Mouse (Mus musculus) MEL (cell line): Measurements from ENCODE around the gene Rangap1. TPM values are rescaled to one million over a fixed set of nuclear protein-coding genes. Genes with fewer than 3 reads are reported as not detected.

Experiments
- DNase-seq: peaks from one replicate; pipeline ENCODE4 v3.0.0; 2011; ENCODE audit warnings: low read depth, low spot score
- H3K27ac ChIP-seq: 2 replicates; pipeline ENCODE4 v1.5.1; 2012; ENCODE audit warnings: low read depth, mild to moderate bottlenecking, control low read depth, low read length, moderate library complexity; ENCODE audit not compliant: control insufficient read depth
- H3K27me3 ChIP-seq, 2 experiments: fragments of 150-350 bp in 1 of 2; sonication (generic) in 1 of 2; 2 replicates each; pipeline ENCODE4 v1.6.1; 2012; ENCODE audit warnings: low read length in 2 of 2, mild to moderate bottlenecking in 2 of 2, improper control_type of control experiment in 1 of 2, moderate library complexity in 1 of 2; ENCODE audit not compliant: insufficient read depth in 2 of 2, control insufficient read depth in 1 of 2
- H3K36me3 ChIP-seq, 2 experiments: 2 replicates each; pipeline ENCODE4 v1.6.1; 2012 to 2014; ENCODE audit warnings: low read length in 2 of 2, improper control_type of control experiment in 1 of 2, inconsistent platforms in 1 of 2, mild to moderate bottlenecking in 1 of 2; ENCODE audit not compliant: insufficient read depth in 2 of 2, control insufficient read depth in 1 of 2
- H3K4me1 ChIP-seq, 2 experiments: fragments of 150-350 bp in 1 of 2; sonication (generic) in 1 of 2; 2 replicates each; pipeline ENCODE4 v1.6.1; 2012; ENCODE audit warnings: low read length in 2 of 2, improper control_type of control experiment in 1 of 2, mild to moderate bottlenecking in 1 of 2; ENCODE audit not compliant: insufficient read depth in 2 of 2, control insufficient read depth in 1 of 2
- H3K4me3 ChIP-seq, 2 experiments: fragments of 150-350 bp in 1 of 2; sonication (generic) in 1 of 2; 2 replicates each; pipeline ENCODE4 v1.5.1; 2012; ENCODE audit warnings: low read depth in 2 of 2, low read length in 2 of 2, mild to moderate bottlenecking in 2 of 2, moderate library complexity in 2 of 2, control low read depth in 1 of 2, improper control_type of control experiment in 1 of 2; ENCODE audit not compliant: control insufficient read depth in 1 of 2, insufficient read depth in 1 of 2
- H3K79me2 ChIP-seq: 2 replicates; pipeline ENCODE4 v1.6.1; 2012; ENCODE audit warnings: mild to moderate bottlenecking, low read length, moderate library complexity; ENCODE audit not compliant: control insufficient read depth, poor library complexity, insufficient read depth
- H3K9ac ChIP-seq: 2 replicates; pipeline ENCODE4 v1.6.1; 2012; ENCODE audit warnings: low read depth, mild to moderate bottlenecking, control low read depth, low read length, moderate library complexity; ENCODE audit not compliant: control insufficient read depth, poor library complexity, severe bottlenecking
- H3K9me3 ChIP-seq: fragments of 150-350 bp; sonication (generic); replicated peaks from 2 replicates; pipeline ENCODE4 v1.6.1; 2012; ENCODE audit warnings: mild to moderate bottlenecking, low read length, improper control_type of control experiment, moderate library complexity; ENCODE audit not compliant: insufficient read depth
- BHLHE40 ChIP-seq: IDR thresholded peaks from 2 replicates; pipeline ENCODE4 v1.6.1; 2012; ENCODE audit warnings: low read depth, mild to moderate bottlenecking, inconsistent platforms, low read length, improper control_type of control experiment, borderline replicate concordance
- CHD1 ChIP-seq: IDR thresholded peaks from 2 replicates; pipeline ENCODE4 v1.6.1; 2012; ENCODE audit warnings: low read depth, mild to moderate bottlenecking, inconsistent platforms, low read length, improper control_type of control experiment
- CHD2 ChIP-seq: IDR thresholded peaks from 2 replicates; pipeline ENCODE4 v1.6.1; 2011; ENCODE audit warnings: low read length, improper control_type of control experiment
- CTCF ChIP-seq, 3 experiments: IDR thresholded peaks in 2 of 3; conservative IDR thresholded peaks in 1 of 3; 2 replicates each; pipeline ENCODE4 v1.5.1; 2011 to 2012; ENCODE audit warnings: low read length in 3 of 3, low read depth in 2 of 3, mild to moderate bottlenecking in 2 of 3, improper control_type of control experiment in 1 of 3, inconsistent platforms in 1 of 3, mixed read lengths in 1 of 3, moderate library complexity in 1 of 3; ENCODE audit not compliant: control insufficient read depth in 1 of 3, insufficient read depth in 1 of 3, poor library complexity in 1 of 3, severe bottlenecking in 1 of 3
- ELF1 ChIP-seq: IDR thresholded peaks from 2 replicates; pipeline ENCODE4 v1.6.1; 2014; ENCODE audit warnings: low read depth, mild to moderate bottlenecking, inconsistent platforms, low read length, improper control_type of control experiment, moderate library complexity
- EP300 ChIP-seq, 2 experiments: IDR thresholded peaks; 2 replicates each; pipeline ENCODE4 v1.6.1; 2011; ENCODE audit warnings: improper control_type of control experiment in 2 of 2, low read length in 2 of 2, low read depth in 1 of 2, mild to moderate bottlenecking in 1 of 2
- KAT2A ChIP-seq: conservative IDR thresholded peaks from 2 replicates; pipeline ENCODE4 v1.6.1; 2012; ENCODE audit warnings: low read depth, low read length, improper control_type of control experiment, inconsistent platforms
- MAX ChIP-seq: IDR thresholded peaks from 2 replicates; pipeline ENCODE4 v1.6.1; 2011; ENCODE audit warnings: low read length, improper control_type of control experiment
- MAZ ChIP-seq: IDR thresholded peaks from 2 replicates; pipeline ENCODE4 v1.6.1; 2012; ENCODE audit warnings: low read depth, mild to moderate bottlenecking, inconsistent platforms, low read length, improper control_type of control experiment
- MXI1 ChIP-seq: IDR thresholded peaks from 2 replicates; pipeline ENCODE4 v1.6.1; 2011; ENCODE audit warnings: mild to moderate bottlenecking, low read depth, low read length, improper control_type of control experiment
- NELFE ChIP-seq: IDR thresholded peaks from 2 replicates; pipeline ENCODE4 v1.6.1; 2011; ENCODE audit warnings: low read depth, low read length, improper control_type of control experiment
- POLR2AphosphoS2 ChIP-seq: IDR thresholded peaks from 2 replicates; pipeline ENCODE4 v1.6.1; 2011; ENCODE audit warnings: low read length, improper control_type of control experiment
- SMC3 ChIP-seq: IDR thresholded peaks from 2 replicates; pipeline ENCODE4 v1.6.1; 2011; ENCODE audit warnings: low read depth, low read length, improper control_type of control experiment
- TAL1 ChIP-seq: IDR thresholded peaks from 2 replicates; pipeline ENCODE4 v1.6.1; 2012; ENCODE audit warnings: mild to moderate bottlenecking, inconsistent platforms, low read length, moderate library complexity, mixed read lengths
- TBP ChIP-seq: IDR thresholded peaks from 2 replicates; pipeline ENCODE4 v1.8.0; 2011; ENCODE audit warnings: low read depth, low read length, improper control_type of control experiment
- UBTF ChIP-seq: IDR thresholded peaks from 2 replicates; pipeline ENCODE4 v1.6.1; 2012; ENCODE audit warnings: low read depth, mild to moderate bottlenecking, inconsistent platforms, low read length, improper control_type of control experiment, moderate library complexity, borderline replicate concordance; ENCODE audit not compliant: insufficient read depth
- USF1 ChIP-seq: IDR thresholded peaks from 2 replicates; pipeline ENCODE4 v1.6.1; 2014; ENCODE audit warnings: low read depth, mild to moderate bottlenecking, inconsistent platforms, low read length, improper control_type of control experiment, moderate library complexity
- ZKSCAN1 ChIP-seq: IDR thresholded peaks from 2 replicates; pipeline ENCODE4 v1.6.1; 2012; ENCODE audit warnings: low read depth, mild to moderate bottlenecking, inconsistent platforms, low read length, improper control_type of control experiment, moderate library complexity
- ZNF384 ChIP-seq: IDR thresholded peaks from 2 replicates; pipeline ENCODE4 v1.6.1; 2012; ENCODE audit warnings: low read depth, mild to moderate bottlenecking, inconsistent platforms, low read length, improper control_type of control experiment
- polyA plus RNA-seq, 2 experiments: library from polyadenylated mRNA; stranded (reverse) in 1 of 2; unstranded in 1 of 2; fragments of >175 nt in 1 of 2; fragments of >200 nt in 1 of 2; gene quantifications; 2 replicates each; pipeline versions ENCODE4 v1.2.1 to v1.2.4; 2012; ENCODE audit warnings: low replicate concordance in 2 of 2, low read depth in 1 of 2; ENCODE audit not compliant: insufficient read length in 2 of 2, insufficient read depth in 1 of 2, missing spikeins in 1 of 2
- total RNA-seq: library from RNA; depleted of rRNA; stranded (reverse); fragments of 300-350 nt; gene quantifications from 2 replicates; pipeline ENCODE4 v1.2.3, GENCODE M21; 2012

Rangap1 gene
- total and polyA plus RNA-seq, 3 experiments = 191 to 281 TPM; not detected in 1

DNA sequence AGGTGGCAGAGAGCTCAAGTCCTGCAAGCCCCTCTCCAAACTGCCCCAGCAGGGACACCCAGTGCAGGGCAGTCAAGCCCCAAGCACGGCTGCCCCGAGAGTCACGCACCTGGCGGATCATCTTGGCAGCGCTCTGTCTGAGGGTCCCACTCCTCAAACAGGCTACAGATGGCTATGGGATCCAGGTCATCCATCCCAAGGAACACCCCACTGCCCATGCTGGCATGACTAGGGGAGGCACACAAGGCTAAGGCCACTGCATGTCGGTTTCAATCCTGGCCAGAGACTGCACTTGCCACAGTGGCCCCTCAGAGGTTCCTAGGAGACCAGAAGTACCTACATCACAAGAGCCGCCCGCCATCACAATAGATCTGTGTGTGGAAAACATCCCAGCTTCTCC, 19.4 kb downstream of the Rangap1 start:
- Histone ChIP-seq H3K4me1 (peaks cover 0 to 3% of the 10 kb centered on the region in 2 experiments; a peak in 1 of 4 replicates), H3K79me2 (peaks cover 50% of the 10 kb centered on the region), H3K27ac (no peak overlapping the region), H3K27me3 (no peaks in the 10 kb centered on the region), H3K9ac (no peak overlapping the region), H3K9me3 (no peaks in the 10 kb centered on the region), H3K36me3 (peaks cover 19 to 39% of the 10 kb centered on the region in 2 experiments), H3K4me3 (no peak overlapping the region)
- DNase-seq = no peak
- TF ChIP-seq ELF1 (no peak), ZNF384 (no peak), TAL1 (no peak), NELFE (no peak), CHD2 (no peak), UBTF (no peak), KAT2A (no peak)

DNA sequence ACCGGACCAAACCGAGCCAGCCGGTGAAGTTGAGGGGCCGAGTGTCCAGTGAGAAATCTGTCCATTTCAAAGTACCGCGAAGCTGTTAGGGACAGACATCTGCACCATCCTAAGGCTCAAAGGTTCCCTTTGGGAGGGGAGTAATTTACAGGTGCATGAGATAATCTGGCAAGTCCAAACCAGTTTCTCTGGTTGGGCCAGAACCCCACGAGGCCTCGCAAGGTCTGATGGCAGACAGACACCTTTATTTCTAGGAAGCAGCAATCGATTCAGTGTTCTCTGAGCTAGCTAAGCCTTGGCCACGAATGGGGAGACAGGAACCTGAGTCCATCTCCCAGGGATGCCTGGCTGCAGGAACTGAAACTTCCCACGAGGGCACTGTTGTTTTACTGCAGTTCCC, 21.7 kb downstream of the Rangap1 start:
- H3K36me3 ChIP-seq = peaks cover 19 to 50% of the 10 kb centered on the region in 2 experiments
- no peaks in the 10 kb centered on the region for H3K9me3 ChIP-seq
- no peak overlapping the region for H3K4me3 ChIP-seq
- no peaks in the 10 kb centered on the region for H3K27me3 ChIP-seq
- DNase-seq = no peak
- peaks cover 39% of the 10 kb centered on the region for H3K79me2 ChIP-seq
- no peak overlapping the region for H3K27ac ChIP-seq
- TF ChIP-seq MXI1 (no peak), TAL1 (no peak), ELF1 (no peak), CTCF (IDR thresholded peaks at IDR 0.05 in 2 of 3, conservative IDR thresholded peaks at IDR 0.05 in 1 of 3; ENCODE audit: control insufficient read depth in 1 of 3, insufficient read depth in 1 of 3, low read depth in 2 of 3, low read length in 3 of 3, poor library complexity in 1 of 3, severe bottlenecking in 1 of 3) (no peak), BHLHE40 (no peak), KAT2A (no peak), CHD1 (no peak), USF1 (no peak), POLR2AphosphoS2 (no peak), MAZ (no peak)
- no peak overlapping the region for H3K9ac ChIP-seq
- peaks cover 0 to 3% of the 10 kb centered on the region in 2 experiments; a peak in 1 of 4 replicates for H3K4me1 ChIP-seq

DNA sequence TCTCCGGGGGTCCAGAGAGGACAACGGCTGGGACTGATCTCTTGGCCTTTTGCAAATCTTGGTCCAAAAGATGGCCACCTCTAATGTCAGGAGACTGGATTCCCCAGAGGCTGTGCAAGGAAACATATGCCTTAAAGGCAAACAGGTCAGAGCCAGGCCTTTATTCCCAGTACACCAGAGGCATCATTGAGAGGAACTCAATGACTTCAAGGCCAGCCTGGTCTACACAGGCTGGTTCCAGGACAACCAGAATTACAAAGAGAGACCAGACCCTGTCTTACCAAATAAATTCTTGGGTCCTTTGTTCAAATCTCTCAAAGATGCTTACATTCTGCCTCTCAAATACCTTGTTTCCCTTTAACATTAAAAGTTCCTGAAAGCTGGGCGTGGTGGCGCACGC, 23.0 kb downstream of the Rangap1 start:
- H3K9me3 ChIP-seq = no peaks in the 10 kb centered on the region
- no peak overlapping the region for H3K4me3 ChIP-seq
- H3K79me2 ChIP-seq = peaks cover 27% of the 10 kb centered on the region
- H3K36me3 ChIP-seq = peaks cover 9 to 48% of the 10 kb centered on the region in 2 experiments
- H3K27me3 ChIP-seq = no peaks in the 10 kb centered on the region
- no peak overlapping the region for H3K27ac ChIP-seq
- no peak for DNase-seq
- no peaks in the 10 kb centered on the region; a peak in 1 of 4 replicates for H3K4me1 ChIP-seq
- TF ChIP-seq EP300 (IDR thresholded peaks at IDR 0.05; ENCODE audit: low read depth in 1 of 2, low read length in 2 of 2) (no peak), ZKSCAN1 (no peak), NELFE (no peak), CTCF (IDR thresholded peaks at IDR 0.05 in 2 of 3, conservative IDR thresholded peaks at IDR 0.05 in 1 of 3; ENCODE audit: control insufficient read depth in 1 of 3, insufficient read depth in 1 of 3, low read depth in 2 of 3, low read length in 3 of 3, poor library complexity in 1 of 3, severe bottlenecking in 1 of 3) (no peak), MAX (no peak), SMC3 (no peak), CHD2 (no peak), CHD1 (no peak), TBP (no peak)
- no peak overlapping the region for H3K9ac ChIP-seq
